Mouse (Mus musculus) telencephalon, adult 2 months (tissue): ENCODE results near the gene Rgs11.

ENCODE experiments used
- DNase-seq: peaks from one replicate; pipeline ENCODE4 v3.0.0-alpha.2; 2011; ENCODE audit warnings: low read depth, low spot score

The Rgs11 gene

DNA sequence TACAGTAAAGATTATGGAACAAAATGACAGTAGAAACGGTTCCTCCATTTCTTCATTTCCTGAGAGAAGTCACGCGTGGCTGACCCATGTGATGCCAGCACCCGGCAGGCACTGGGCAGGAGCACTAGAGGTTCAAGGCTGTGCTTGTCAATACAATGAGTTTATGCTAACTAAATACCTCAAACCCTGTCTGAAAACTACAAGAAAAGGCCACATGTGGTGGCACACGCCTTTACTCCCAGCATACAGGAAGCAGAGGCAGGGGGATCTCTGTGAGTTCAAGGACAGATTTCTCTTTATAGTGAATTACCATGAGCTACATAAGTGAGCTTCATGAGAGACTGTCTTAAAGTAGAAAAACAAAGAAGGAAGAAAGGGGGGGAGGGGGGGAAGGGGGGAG is 28.4 kb downstream of the Rgs11 start:
- no peak for DNase-seq

DNA sequence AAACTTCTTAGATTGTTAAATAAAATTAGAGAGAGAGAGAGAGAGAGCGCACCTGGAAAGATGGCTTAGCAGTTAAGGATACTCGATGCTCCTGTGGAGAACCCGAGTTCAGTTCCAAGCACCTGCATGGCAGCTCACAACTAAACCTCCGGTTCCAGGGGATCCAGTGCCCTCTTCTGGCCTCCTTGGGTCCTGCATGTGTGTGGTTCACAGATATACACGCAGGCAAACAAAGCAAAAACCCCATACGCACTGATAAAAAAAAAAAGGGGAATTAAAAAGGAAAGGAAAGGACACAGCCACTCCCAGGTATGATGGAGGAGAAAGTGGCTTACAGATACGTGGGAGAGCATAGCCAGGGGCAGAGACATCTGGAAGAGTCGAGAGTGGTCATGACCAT is 30.1 kb downstream of the Rgs11 start:
- DNase-seq, result no peak

DNA sequence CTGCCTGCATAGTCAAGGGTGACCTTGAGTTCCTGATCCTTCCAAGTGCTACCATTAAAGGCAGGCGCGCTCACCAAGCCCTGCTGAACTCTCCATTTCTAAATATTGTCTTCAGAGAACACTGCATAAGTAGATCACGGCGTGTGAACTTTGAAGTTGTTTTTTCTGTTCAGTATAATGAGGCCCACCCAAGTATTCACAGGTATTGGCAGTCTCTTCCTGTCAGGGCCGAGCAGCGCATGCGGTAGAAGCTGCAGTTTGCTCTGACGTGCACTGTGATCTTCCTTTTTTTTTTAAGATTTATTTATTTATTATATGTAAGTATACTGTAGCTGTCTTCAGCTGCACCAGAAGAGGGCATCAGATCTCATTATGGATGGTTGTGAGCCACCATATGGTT is 31.6 kb downstream of the Rgs11 start:
- DNase-seq, result no peak

DNA sequence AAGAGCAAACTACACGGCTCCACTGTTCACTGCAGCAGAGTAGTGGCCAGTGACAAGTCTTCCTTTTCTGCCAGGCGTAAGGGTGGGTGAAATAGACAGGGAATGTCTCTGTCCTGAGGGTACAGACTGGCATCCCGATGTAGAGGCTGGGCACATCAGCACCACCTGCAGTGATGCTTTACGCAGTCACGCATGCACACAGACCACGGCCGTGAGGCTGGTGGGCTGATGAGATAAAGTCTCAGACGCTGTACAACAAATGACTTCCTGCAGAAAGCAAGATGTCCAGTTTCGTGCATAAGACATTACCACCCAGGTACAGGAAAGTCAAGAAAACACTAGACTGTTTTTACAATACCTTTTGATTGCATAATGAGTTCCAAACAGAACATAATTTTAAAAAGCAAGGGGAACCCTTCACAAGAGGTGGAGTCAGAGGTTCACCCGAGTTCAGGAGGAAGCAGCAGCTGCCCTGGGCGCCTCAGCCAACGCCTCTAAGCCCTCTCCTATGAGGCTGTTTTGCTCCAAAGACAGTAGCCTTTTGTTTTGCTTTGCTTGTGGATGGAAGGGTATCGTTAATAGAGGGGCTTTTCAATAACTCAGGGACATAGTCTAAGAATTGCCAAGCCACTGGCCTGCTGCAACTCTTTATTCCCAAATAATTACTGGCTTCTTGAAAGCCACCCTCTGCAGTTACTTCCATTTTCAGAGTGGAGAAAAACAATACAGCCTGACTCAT is 32.5 kb downstream of the Rgs11 start:
- no peak for DNase-seq

DNA sequence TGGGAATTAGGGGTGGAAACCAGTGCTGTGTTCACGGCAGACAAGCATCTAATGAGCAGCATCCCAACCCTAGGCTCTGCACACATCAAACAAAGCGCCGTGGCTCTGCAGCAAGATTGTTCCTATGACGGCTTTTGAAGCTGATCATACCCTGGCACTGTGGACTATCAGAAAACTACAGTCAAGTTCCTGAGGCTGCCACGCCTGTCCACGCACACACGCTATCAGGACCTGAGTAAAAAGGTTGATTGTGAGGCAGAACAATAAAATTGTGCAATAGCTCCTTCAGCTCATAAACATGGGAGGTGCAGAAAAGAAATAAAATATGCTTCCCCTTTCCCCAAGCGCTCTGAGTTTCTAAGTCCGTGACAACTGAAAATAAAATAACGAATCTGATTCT is 34.9 kb downstream of the Rgs11 start:
- DNase-seq, result no peak

DNA sequence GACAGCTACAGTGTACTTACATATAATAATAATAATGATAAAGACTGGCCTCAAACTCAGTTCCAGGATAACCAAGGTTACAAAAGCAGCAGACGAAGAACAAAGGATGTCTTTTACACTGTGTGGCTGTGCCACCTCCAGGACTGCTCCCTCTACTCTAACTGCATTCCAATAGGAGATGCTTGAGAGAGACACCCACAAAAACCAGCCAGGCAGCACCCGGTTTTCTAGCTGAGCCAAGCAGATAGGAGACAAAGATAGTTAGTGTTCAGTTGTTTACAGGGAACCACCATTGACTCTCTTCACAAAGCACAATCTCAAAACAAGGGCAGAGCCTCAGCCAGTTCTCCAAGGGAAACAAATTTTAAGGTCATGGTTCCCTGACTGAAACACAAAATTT is 36.8 kb downstream of the Rgs11 start:
- DNase-seq, result peak; percentile 43

DNA sequence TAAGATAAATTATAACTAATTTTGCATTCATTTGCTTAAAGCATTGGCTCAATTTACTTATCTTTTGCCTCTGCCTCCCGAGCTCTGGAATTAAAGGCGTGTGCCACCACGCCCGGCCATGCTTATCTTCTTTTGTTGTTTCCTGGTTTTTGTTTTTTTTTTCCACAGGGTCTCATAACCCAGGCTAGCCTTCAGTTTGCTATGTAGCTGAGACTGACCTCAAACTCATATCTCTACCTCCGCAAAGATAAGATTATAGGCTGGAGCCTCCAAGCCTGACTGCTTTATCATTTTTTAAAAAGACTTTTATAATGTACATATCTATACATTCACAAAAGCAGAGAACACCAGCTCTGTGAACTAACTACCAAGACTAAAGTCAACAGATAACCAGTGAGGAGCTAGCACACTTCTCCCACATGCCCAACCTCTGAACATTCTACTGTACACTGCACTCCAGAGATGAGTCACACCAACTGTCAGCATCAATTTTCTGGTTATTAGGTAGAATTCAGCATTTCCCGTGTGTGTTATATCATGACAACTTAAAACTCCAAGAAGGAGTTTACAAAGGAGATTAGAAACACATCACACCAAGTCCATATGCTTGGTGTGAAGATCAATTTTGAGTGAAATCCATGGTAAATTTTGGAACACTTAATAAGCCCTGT is 37.5 kb downstream of the Rgs11 start:
- no peak for DNase-seq

DNA sequence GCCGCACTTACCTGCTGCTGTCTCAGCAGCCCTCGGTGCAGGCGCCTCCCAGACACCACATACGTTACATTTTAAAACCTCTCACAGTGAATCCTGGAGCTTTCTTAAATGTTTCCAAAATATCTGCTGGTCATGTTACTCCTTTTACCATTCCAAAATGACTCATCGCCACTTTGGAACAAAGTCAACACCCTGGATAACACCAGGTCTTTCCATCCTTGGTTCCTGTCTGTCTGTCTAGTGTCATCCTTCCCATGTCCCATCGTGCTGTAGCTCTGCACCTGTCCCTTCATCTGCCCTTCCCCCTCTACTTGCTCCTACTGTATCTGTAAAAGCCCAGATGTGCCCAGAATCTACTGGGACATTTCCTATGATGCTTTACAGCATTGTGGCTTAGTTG is 38.2 kb downstream of the Rgs11 start:
- no peak for DNase-seq

DNA sequence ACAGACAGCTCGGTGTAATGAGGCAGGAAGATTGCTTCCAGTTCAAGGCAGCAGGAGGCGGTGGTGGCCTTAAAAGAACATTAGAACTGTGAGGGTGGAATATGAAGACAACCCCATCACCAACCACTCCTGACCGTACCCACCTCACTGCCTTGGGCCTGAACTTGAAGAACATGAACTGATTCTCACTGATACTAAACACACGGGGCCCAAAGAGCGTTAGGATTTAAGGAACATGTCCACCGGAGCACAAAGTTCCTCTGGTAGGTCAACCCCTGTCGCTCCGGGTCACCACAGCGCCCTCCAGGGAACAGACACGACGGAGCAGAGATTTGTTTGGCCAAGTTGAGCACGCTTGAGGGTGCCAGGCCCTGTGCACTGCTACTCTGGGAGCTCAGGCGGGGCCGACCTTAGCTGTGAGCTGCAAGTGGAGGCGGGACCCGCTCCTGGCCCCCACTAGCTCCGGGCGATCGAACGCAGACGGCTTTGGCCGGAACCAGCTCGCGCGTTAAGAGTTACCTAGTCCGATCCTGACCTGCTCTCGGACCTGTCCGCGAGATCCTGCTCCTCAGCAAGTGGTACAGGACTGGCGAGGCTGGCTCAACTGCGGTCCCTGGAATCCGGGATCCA is 40.8 kb downstream of the Rgs11 start:
- DNase-seq, result peak; percentile 24

DNA sequence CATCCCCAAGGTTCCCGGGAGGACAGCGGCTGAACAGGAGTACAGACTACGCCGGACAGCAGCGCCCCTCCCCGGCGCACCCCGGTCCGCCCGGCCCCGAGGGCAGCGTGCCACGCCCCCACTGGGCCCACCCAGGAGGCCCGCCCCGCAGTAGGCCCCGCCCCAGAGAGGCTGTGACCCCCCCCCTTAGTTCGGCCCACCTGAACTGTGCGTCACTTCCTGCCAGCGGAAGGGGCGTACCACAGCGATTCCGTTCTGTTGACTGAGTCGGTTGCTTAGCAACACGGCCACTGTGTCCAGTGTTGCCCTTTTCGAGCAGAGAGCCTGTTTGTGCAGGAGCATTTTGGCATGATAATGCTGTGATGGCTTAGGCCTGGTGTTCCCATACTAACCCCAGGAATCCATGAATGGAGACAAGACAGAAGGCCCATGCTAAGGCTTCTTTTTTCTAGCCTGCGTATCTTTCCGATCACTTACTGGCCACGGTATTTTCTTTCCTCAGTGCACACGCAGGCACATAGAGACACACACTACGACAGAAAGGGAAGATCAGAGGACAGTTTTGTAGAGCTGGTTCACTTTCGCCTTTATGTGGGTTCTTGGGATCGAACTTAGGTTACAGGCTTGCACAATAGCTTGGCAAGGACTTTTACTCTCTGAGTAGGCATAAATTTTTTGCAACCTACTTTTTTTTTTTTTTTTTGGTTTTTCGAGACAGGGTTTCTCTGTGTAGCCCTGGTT is 41.5 kb downstream of the Rgs11 start, which contains the start of gene Fam234a:
TSS of gene Fam234a (minus strand) at position 142 of the 741 bp plus-strand sequence.
- peak; percentile 94 for DNase-seq

DNA sequence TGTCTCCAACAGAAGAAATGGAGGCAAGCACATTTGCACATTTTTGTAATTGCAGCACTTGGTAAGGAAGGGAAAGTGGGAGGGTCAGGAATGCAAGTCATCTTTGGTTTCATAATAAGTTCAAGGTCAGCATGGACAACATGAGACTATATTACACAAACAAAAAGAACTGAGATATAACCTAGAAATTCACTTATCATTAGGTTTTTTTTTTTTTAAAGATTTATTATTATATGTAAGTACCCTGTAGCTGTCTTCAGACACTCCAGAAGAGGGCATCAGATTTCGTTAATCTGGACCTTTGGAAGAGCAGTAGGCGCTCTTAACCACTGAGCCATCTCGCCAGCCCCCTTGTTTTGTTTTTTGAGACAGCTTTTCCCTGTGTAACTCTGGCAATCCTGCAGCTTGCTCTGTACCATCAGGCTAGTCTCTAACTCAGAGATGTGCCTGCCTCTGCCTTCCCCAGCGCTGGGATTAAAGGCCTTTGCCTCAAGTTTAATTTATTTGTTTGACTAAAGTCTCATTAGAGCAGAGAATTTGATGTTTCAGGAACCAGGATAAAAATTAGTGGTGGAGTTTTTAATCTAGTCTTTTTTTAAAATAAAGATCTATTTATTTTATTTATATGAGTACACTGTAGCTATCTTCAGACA is 49.3 kb downstream of the Rgs11 start:
- DNase-seq, result no peak

DNA sequence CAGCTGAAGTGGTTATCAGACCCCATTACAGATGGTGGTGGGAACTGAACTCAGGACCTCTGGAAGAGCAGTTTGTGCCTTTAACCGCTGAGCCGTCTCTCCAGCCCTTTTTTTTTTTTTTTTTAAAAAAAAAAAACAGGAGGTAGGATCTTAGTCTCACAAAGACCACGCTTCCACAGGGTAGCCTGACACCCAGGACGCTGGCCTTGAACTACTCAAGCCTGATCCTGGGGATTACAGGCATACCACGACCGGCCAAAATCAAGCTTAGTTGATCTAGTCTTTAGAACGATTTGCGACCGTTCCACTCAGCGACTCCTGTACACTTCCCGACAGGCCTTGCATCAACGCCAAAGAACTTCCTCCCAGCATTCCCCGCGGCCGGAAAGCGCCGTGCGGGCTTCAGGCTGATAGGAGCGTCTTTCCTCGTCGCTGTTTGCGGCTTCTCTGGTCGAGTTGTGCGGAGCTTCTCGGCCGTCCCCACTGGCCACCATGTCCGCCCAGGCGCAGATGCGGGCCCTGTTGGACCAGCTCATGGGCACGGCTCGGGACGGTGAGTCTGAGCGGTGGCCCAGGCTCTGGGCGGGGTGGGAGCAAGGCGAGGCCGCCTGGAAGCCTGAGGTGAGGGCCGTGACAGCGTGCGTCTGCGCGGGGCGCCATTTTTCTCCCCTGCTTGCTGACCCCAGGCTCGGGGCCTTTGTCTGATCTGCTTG is 49.9 kb downstream of the Rgs11 start, which contains the start of gene Luc7l:
TSS of gene Luc7l (plus strand) at position 358 of the 713 bp plus-strand sequence.
- DNase-seq, result peak; percentile 97

DNA sequence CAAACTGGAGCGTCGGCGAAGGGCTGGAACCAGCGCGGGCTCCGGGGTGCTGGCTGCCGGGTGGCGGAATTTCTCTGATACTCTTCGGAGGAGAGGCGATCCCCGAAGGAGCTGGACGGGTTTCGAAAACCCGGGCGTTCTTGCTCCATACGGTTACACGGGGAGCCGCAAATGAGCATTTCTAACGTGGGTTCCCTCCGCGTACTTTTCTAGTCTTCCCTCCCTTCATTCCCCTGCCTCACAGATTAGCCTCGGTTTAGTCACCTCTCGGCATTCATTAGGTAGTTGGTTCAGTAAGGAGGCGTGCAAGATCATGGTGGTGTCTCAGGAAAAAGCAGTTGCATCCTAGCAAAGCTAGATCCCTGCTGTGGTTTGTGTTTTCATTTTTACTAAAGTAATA is 50.6 kb downstream of the Rgs11 start:
- DNase-seq, result no peak

DNA sequence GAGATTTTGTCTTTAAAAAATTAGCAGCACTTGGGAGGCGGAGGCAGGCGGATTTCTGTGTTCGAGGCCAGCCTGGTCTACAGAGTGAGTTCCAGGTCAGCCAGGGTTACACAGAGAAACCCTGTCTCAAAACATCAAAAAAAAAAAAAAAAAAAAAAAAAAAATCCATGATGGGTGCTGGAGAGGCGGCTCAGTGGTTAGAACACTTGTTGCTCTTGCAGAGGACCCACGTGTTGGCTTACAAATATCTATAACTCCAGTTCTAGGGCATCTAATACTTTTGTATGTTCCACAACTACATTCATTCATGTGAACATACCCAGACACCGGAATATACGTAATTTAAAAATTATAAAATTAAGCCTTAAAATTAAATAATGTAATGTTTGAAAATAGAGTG is 52.6 kb downstream of the Rgs11 start:
- DNase-seq, result no peak
